Comparison of ENCODE assay signal across 16 mouse cellular contexts in genomic region chr14:93826042-93826462, GRCm38 (mm10).
DNase-seq lines count a peak whose midpoint lies in the region; ATAC-seq and TF ChIP-seq lines count a peak whose summit lies in the region.
"Had no signal": no experiment of that assay in that cellular context is flagged by ENCODE, and none has a peak within 500 bp of the region (broad histone marks: within the 10 kb centered on the region; RNA-seq: fewer than 3 reads in every experiment).

No protein-coding gene starts in this region.

- TF ChIP-seq CTCF in layer of hippocampus, adult 2 months (conservative IDR thresholded peaks at IDR 0.05), result no peak

- H3K9me3 ChIP-seq in forebrain, embryonic 14.5 days (replicated peaks; ENCODE audit: control insufficient read depth, low read length), result no peaks in the 10 kb centered on the region
- no peaks in the 10 kb centered on the region for H3K9me3 ChIP-seq in neural tube, embryonic 13.5 days
- H3K9me3 ChIP-seq: lung, embryonic 15.5 days had no signal

- no peak overlapping the region for H3K4me2 ChIP-seq in forebrain, embryonic 14.5 days (ENCODE audit: low read length)
- peak overlapping the region; percentile 7; the same call in 1 of the 2 replicates for H3K4me2 ChIP-seq in neural tube, embryonic 13.5 days
- H3K4me2 ChIP-seq: lung, embryonic 15.5 days had no signal

- H3K4me3 ChIP-seq in layer of hippocampus, adult 2 months, result peak overlapping the region; percentile 1; the same call in 1 of the 2 replicates
- H3K4me3 ChIP-seq in forebrain, embryonic 14.5 days (ENCODE audit: low read depth, low read length), result no peak overlapping the region
- no peak overlapping the region for H3K4me3 ChIP-seq in neural tube, embryonic 13.5 days
- H3K4me3 ChIP-seq: gastrocnemius, adult 2 months; lung, embryonic 15.5 days; myocyte had no signal

- H3K4me1 ChIP-seq in forebrain, embryonic 14.5 days (ENCODE audit: control insufficient read depth, insufficient read depth, low read length), result peaks cover 8% of the 10 kb centered on the region; the same call in 1 of the 2 replicates
- peaks cover 9% of the 10 kb centered on the region for H3K4me1 ChIP-seq in neural tube, embryonic 13.5 days (replicated peaks)
- H3K4me1 ChIP-seq: lung, embryonic 15.5 days had no signal

- no peak overlapping the region for H3K9ac ChIP-seq in forebrain, embryonic 14.5 days (ENCODE audit: low read length)
- no peak overlapping the region for H3K9ac ChIP-seq in neural tube, embryonic 13.5 days
- H3K9ac ChIP-seq: lung, embryonic 15.5 days had no signal

- H3K27me3 ChIP-seq in forebrain, embryonic 14.5 days (replicated peaks; ENCODE audit: control insufficient read depth, insufficient read depth, low read length), result no peaks in the 10 kb centered on the region
- H3K27me3 ChIP-seq in neural tube, embryonic 13.5 days, result no peaks in the 10 kb centered on the region
- H3K27me3 ChIP-seq: lung, embryonic 15.5 days had no signal

- ATAC-seq in forebrain, embryonic 14.5 days, result peak; percentile 72
- peak; percentile 32; the same call in 1 of the 2 replicates for ATAC-seq in neural tube, embryonic 13.5 days (ENCODE audit: low read depth)
- no peak for ATAC-seq in granulocyte monocyte progenitor cell, adult 5-6 weeks (replicated peaks; ENCODE audit: poor library complexity, severe bottlenecking)
- ATAC-seq: activated CD4-positive, CD25-positive, alpha-beta regulatory T cell, adult 4 months had no signal

- WGBS in forebrain, embryonic 14.5 days, result 13% methylated on average over 6 of the region's 6 CpGs
- whole genome bisulfite sequencing in neural tube, embryonic 13.5 days, result 35% methylated on average over 6 of the region's 6 CpGs

- H3K27ac ChIP-seq in layer of hippocampus, adult 2 months, result peak overlapping the region; percentile 74
- no peak overlapping the region for H3K27ac ChIP-seq in forebrain, embryonic 14.5 days (ENCODE audit: low read depth, low read length)
- peak overlapping the region; percentile 46 for H3K27ac ChIP-seq in neural tube, embryonic 13.5 days (replicated peaks)
- H3K27ac ChIP-seq: gastrocnemius, adult 2 months; lung, embryonic 15.5 days had no signal

- no peaks in the 10 kb centered on the region for H3K36me3 ChIP-seq in forebrain, embryonic 14.5 days (ENCODE audit: control insufficient read depth, insufficient read depth, low read length)
- no peaks in the 10 kb centered on the region for H3K36me3 ChIP-seq in neural tube, embryonic 13.5 days
- H3K36me3 ChIP-seq: lung, embryonic 15.5 days had no signal

- DNase-seq in layer of hippocampus, adult 2 months (ENCODE audit: low spot score in 2 of 2), result no peak
- no peak for DNase-seq in layer of hippocampus, postnatal 14 days (ENCODE audit: low spot score in 2 of 2)
- DNase-seq in cerebellum, adult 11-12 months, result peak; percentile 35
- DNase-seq in forebrain, embryonic 14.5 days (ENCODE audit: low spot score), result peak; percentile 52
- DNase-seq in thymus, adult 18-20 months, result no peak
- no peak for DNase-seq in adrenal gland, adult 18-20 months (ENCODE audit: low spot score in 2 of 2)
- DNase-seq: gastrocnemius, adult 2 months; heart, postnatal 14 days; kidney, postnatal 10 days; left cerebral cortex, postnatal 4 days; thymus, postnatal 25 days had no signal

Comparison
In these comparisons a context has a peak if more than half of its experiments do, and no peak if none do; other contexts are left out.
1. DNase-seq: peak in cerebellum, adult 11-12 months (single experiment) and forebrain, embryonic 14.5 days (single experiment); none in layer of hippocampus, adult 2 months (0 of 2), layer of hippocampus, postnatal 14 days (0 of 2), thymus, adult 18-20 months (0 of 2) and adrenal gland, adult 18-20 months (0 of 2).